Mouse (Mus musculus) heart, adult 2 months (tissue): ENCODE data around the gene Sema3a. TPM values are rescaled to one million over a fixed set of nuclear protein-coding genes. Genes with fewer than 3 reads are reported as not detected.

Experiments
- DNase-seq, 2 experiments: peaks; one replicate each; pipeline ENCODE4 v3.0.0; 2021
- H3K27ac ChIP-seq: fragments of 200-600 bp; 2 replicates; pipeline ENCODE4 v1.8.1; 2022
- H3K27me3 ChIP-seq: fragments of 200-500 bp; 2 replicates; pipeline ENCODE4 v1.6.1; 2012; ENCODE audit warnings: mild to moderate bottlenecking, low read length, inconsistent platforms, mixed read lengths; ENCODE audit not compliant: control insufficient read depth, insufficient read depth
- H3K36me3 ChIP-seq: fragments of 200-500 bp; 2 replicates; pipeline ENCODE4 v1.6.1; 2012; ENCODE audit warnings: low read length, inconsistent platforms; ENCODE audit not compliant: control insufficient read depth, insufficient read depth
- H3K4me1 ChIP-seq: fragments of 200-500 bp; 2 replicates; pipeline ENCODE4 v1.6.1; 2011; ENCODE audit warnings: low read length; ENCODE audit not compliant: control insufficient read depth, insufficient read depth
- H3K4me3 ChIP-seq: fragments of 200-600 bp; 2 replicates; pipeline ENCODE4 v1.8.1; 2022
- H3K79me2 ChIP-seq: fragments of 200-500 bp; replicated peaks from 2 replicates; pipeline ENCODE4 v1.6.1; 2012; ENCODE audit warnings: mild to moderate bottlenecking, inconsistent platforms, low read length, moderate library complexity, mixed read lengths; ENCODE audit not compliant: control insufficient read depth, insufficient read depth
- H3K9ac ChIP-seq: fragments of 200-500 bp; 2 replicates; pipeline ENCODE4 v1.6.1; 2012; ENCODE audit warnings: low read depth, mild to moderate bottlenecking, control low read depth, inconsistent platforms, low read length, mixed read lengths
- CTCF ChIP-seq: fragments of 200-600 bp; IDR thresholded peaks from 2 replicates; pipeline ENCODE4 v1.8.1; 2022; ENCODE audit warnings: antibody characterized with exemption, mild to moderate bottlenecking, moderate library complexity
- EP300 ChIP-seq: fragments of 200-500 bp; IDR thresholded peaks from 2 replicates; pipeline ENCODE4 v1.6.1; 2011; ENCODE audit warnings: low read depth, low read length, control low read depth; ENCODE audit not compliant: insufficient read depth
- POLR2A ChIP-seq: fragments of 200-500 bp; IDR thresholded peaks from 2 replicates; pipeline ENCODE4 v1.6.1; 2011; ENCODE audit warnings: mild to moderate bottlenecking, low read depth, low read length, control low read depth; ENCODE audit not compliant: insufficient read depth
- WGBS: fragments of 180-500 bp; shearing (Covaris S2); methylation state at CpG from one replicate; pipeline ENCODE4 v1.1.7; 2018; 5-methylcytosine and 5-hydroxymethylcytosine counted together
- intact Hi-C: fragments of 180-260 bp; cut with DNase I; formaldehyde crosslinking; loops from one replicate; pipeline ENCODE4 v1.15.1; 2025
- polyA plus RNA-seq: library from polyadenylated mRNA; depleted of rRNA; stranded (reverse); fragments of >200 nt; gene quantifications from 2 replicates; pipeline ENCODE4 v1.2.3, GENCODE M21; 2012
- total RNA-seq, 2 experiments: library from RNA; stranded (reverse); gene quantifications; 2 replicates each; pipeline ENCODE4 v1.2.3; 2021

Gene Sema3a
- total and polyA plus RNA-seq, 3 experiments: 0.55 to 1.8 (median 1.4) TPM

- 67% methylated on average over 5 of the region's 5 CpGs for WGBS
- H3K36me3 ChIP-seq: peaks cover 12% of the 10 kb centered on the region
- no peaks in the 10 kb centered on the region for H3K79me2 ChIP-seq
- H3K4me3 ChIP-seq: no peak overlapping the region
- H3K4me1 ChIP-seq: peaks cover 4% of the 10 kb centered on the region
- DNase-seq: no peak
- no peak overlapping the region for H3K27ac ChIP-seq
- H3K9ac ChIP-seq: no peak overlapping the region
- TF ChIP-seq EP300 (no peak), POLR2A (no peak), CTCF (no peak)
- intact Hi-C loops: no loop called here
- no peaks in the 10 kb centered on the region for H3K27me3 ChIP-seq
Observed at GRCm38 (mm10) chr5:13549080-13549479, 423.9 kb downstream of the Sema3a start.

- Histone ChIP-seq H3K79me2 (no peaks in the 10 kb centered on the region), H3K36me3 (peaks cover 12% of the 10 kb centered on the region), H3K4me3 (no peak overlapping the region), H3K4me1 (peaks cover 4% of the 10 kb centered on the region), H3K27me3 (no peaks in the 10 kb centered on the region), H3K27ac (no peak overlapping the region), H3K9ac (no peak overlapping the region)
- DNase-seq: no peak
- TF ChIP-seq POLR2A (no peak), CTCF (no peak), EP300 (no peak)
- WGBS: 92% methylated on average over 1 of the region's 1 CpGs
- intact Hi-C loops: no loop called here
Observed at GRCm38 (mm10) chr5:13550953-13551352, 425.7 kb downstream of the Sema3a start.

- intact Hi-C loops: no loop called here
Observed at GRCm38 (mm10) chr5:13557257-13557656, 432.0 kb downstream of the Sema3a start.

GRCm38 (mm10) chr5:13573867-13574266 is 448.7 kb downstream of the Sema3a start:
- Histone ChIP-seq H3K27me3 (no peaks in the 10 kb centered on the region), H3K9ac (no peak overlapping the region), H3K4me3 (no peak overlapping the region), H3K27ac (no peak overlapping the region), H3K4me1 (no peaks in the 10 kb centered on the region), H3K79me2 (no peaks in the 10 kb centered on the region), H3K36me3 (no peaks in the 10 kb centered on the region)
- WGBS: 81% methylated on average over 3 of the region's 3 CpGs
- no peak for DNase-seq
- TF ChIP-seq CTCF: no peak
- no peak for TF ChIP-seq POLR2A
- no peak for TF ChIP-seq EP300
- intact Hi-C loops: no loop called here

More at GRCm38 (mm10) chr5:13557257-13557656, 432.0 kb downstream of the Sema3a start:
- 79% methylated on average over 4 of the region's 4 CpGs for WGBS
- no peaks in the 10 kb centered on the region for H3K4me1 ChIP-seq
- H3K27ac ChIP-seq: no peak overlapping the region
- H3K9ac ChIP-seq: no peak overlapping the region
- H3K27me3 ChIP-seq: no peaks in the 10 kb centered on the region
- no peaks in the 10 kb centered on the region for H3K79me2 ChIP-seq
- TF ChIP-seq CTCF (no peak), EP300 (no peak), POLR2A (no peak)
- no peaks in the 10 kb centered on the region for H3K36me3 ChIP-seq
- no peak overlapping the region for H3K4me3 ChIP-seq
- no peak for DNase-seq

- H3K36me3 ChIP-seq: no peaks in the 10 kb centered on the region
- 92% methylated on average over 2 of the region's 2 CpGs for WGBS
- no peak overlapping the region for H3K9ac ChIP-seq
- H3K4me1 ChIP-seq: no peaks in the 10 kb centered on the region
- H3K79me2 ChIP-seq: no peaks in the 10 kb centered on the region
- intact Hi-C loops: no loop called here
- no peaks in the 10 kb centered on the region for H3K27me3 ChIP-seq
- H3K27ac ChIP-seq: no peak overlapping the region
- TF ChIP-seq CTCF (no peak), EP300 (no peak), POLR2A (no peak)
- no peak for DNase-seq
- no peak overlapping the region for H3K4me3 ChIP-seq
Observed at GRCm38 (mm10) chr5:13579123-13579522, 453.9 kb downstream of the Sema3a start.

- Histone ChIP-seq H3K36me3 (no peaks in the 10 kb centered on the region), H3K4me1 (no peaks in the 10 kb centered on the region), H3K9ac (no peak overlapping the region), H3K27me3 (no peaks in the 10 kb centered on the region), H3K4me3 (no peak overlapping the region), H3K27ac (no peak overlapping the region), H3K79me2 (no peaks in the 10 kb centered on the region)
- no peak for DNase-seq
- intact Hi-C loops: loop anchor here (2.0 kb wide), 1 partner anchor 179 kb away; no protein-coding TSS in a partner anchor
- peak; percentile 84 for TF ChIP-seq CTCF
- TF ChIP-seq EP300: no peak
- TF ChIP-seq POLR2A: no peak
Observed at GRCm38 (mm10) chr5:13585559-13586207, 460.5 kb downstream of the Sema3a start.
